Mouse (Mus musculus) frontal cortex, postnatal 25 days (tissue): ENCODE measurements around the gene Ranbp10.
A peak's percentile ranks its signal among the peaks of the same experiment; 100 is the strongest.
"Not testable (repeated sequence)": the region's sequence is repeated elsewhere in the genome, so short reads cannot be mapped to it uniquely, and the experiment has no call there.

ENCODE experiments used
- DNase-seq, 2 experiments: peaks; one replicate each; pipeline ENCODE4 v3.0.0; 2022; ENCODE audit warnings: low spot score in 2 of 2

Gene Ranbp10

GRCm38 (mm10) chr8:105835318-105835717, 8.2 kb upstream of the Ranbp10 start:
- peak; percentile 50 to 60 for DNase-seq

- DNase-seq = not testable (repeated sequence)
Measured at GRCm38 (mm10) chr8:105833740-105834139, 6.6 kb upstream of the Ranbp10 start.

GRCm38 (mm10) chr8:105826379-105826778, 771 bp downstream of the Ranbp10 start:
- DNase-seq = no peak

- no peak for DNase-seq
Measured at GRCm38 (mm10) chr8:105825506-105825905, 1.6 kb downstream of the Ranbp10 start.

- no peak for DNase-seq
Measured at GRCm38 (mm10) chr8:105820925-105821324, 6.2 kb downstream of the Ranbp10 start.

- no peak for DNase-seq
Measured at GRCm38 (mm10) chr8:105819659-105820058, 7.5 kb downstream of the Ranbp10 start.

GRCm38 (mm10) chr8:105813241-105813640, 13.9 kb downstream of the Ranbp10 start:
- no peak for DNase-seq

GRCm38 (mm10) chr8:105812511-105812910, 14.6 kb downstream of the Ranbp10 start:
- no peak for DNase-seq

GRCm38 (mm10) chr8:105811543-105811942, 15.6 kb downstream of the Ranbp10 start:
- no peak for DNase-seq

GRCm38 (mm10) chr8:105811061-105811460, 16.1 kb downstream of the Ranbp10 start:
- DNase-seq = no peak

- no peak for DNase-seq
Measured at GRCm38 (mm10) chr8:105810245-105810786, 16.8 kb downstream of the Ranbp10 start.

- DNase-seq = no peak
Measured at GRCm38 (mm10) chr8:105808480-105808879, 18.7 kb downstream of the Ranbp10 start.

- DNase-seq = no peak
Measured at GRCm38 (mm10) chr8:105807766-105808165, 19.4 kb downstream of the Ranbp10 start.

- no peak for DNase-seq
Measured at GRCm38 (mm10) chr8:105805964-105806363, 21.2 kb downstream of the Ranbp10 start.

- no peak for DNase-seq
Measured at GRCm38 (mm10) chr8:105805346-105805745, 21.8 kb downstream of the Ranbp10 start.

GRCm38 (mm10) chr8:105804797-105805196, 22.4 kb downstream of the Ranbp10 start:
- DNase-seq = no peak

GRCm38 (mm10) chr8:105801153-105801904, 25.8 kb downstream of the Ranbp10 start:
- DNase-seq = no peak

- DNase-seq = no peak
Measured at GRCm38 (mm10) chr8:105799091-105799812, 27.9 kb downstream of the Ranbp10 start.

GRCm38 (mm10) chr8:105798408-105798807, 28.7 kb downstream of the Ranbp10 start:
- DNase-seq = no peak

- no peak for DNase-seq
Measured at GRCm38 (mm10) chr8:105795785-105796184, 31.4 kb downstream of the Ranbp10 start.

GRCm38 (mm10) chr8:105794009-105794598, 33.0 kb downstream of the Ranbp10 start:
- DNase-seq = no peak

GRCm38 (mm10) chr8:105793331-105793730, 33.8 kb downstream of the Ranbp10 start:
- DNase-seq = no peak
